Comparison of ENCODE assay signal across 12 mouse cellular contexts in genomic region chr12:69881198-69881905, GRCm38 (mm10). TPM values are rescaled to one million over a fixed set of nuclear protein-coding genes. Genes with fewer than 3 reads are reported as not detected.
DNase-seq lines count a peak whose midpoint lies in the region; ATAC-seq and TF ChIP-seq lines count a peak whose summit lies in the region.
"Had no signal": no experiment of that assay in that cellular context is flagged by ENCODE, and none has a peak within 500 bp of the region (broad histone marks: within the 10 kb centered on the region; RNA-seq: fewer than 3 reads in every experiment).

No protein-coding gene starts in this region.

- H3K9me3 ChIP-seq in forebrain, embryonic 10.5 days, result no peaks in the 10 kb centered on the region
- no peaks in the 10 kb centered on the region for H3K9me3 ChIP-seq in forebrain, embryonic 16.5 days (ENCODE audit: control insufficient read depth, low read length)
- H3K9me3 ChIP-seq in limb, embryonic 14.5 days (ENCODE audit: control insufficient read depth, low read length), result no peaks in the 10 kb centered on the region
- H3K9me3 ChIP-seq in limb, embryonic 10.5 days (replicated peaks), result no peaks in the 10 kb centered on the region
- H3K9me3 ChIP-seq: G1E had no signal

- no peak overlapping the region for H3K4me2 ChIP-seq in forebrain, embryonic 16.5 days (ENCODE audit: low read length)
- no peak overlapping the region for H3K4me2 ChIP-seq in limb, embryonic 14.5 days (replicated peaks; ENCODE audit: low read depth, low read length, severe bottlenecking)

- intact Hi-C loops in left cerebral cortex, postnatal 25 days (cut with DNase I), result no loop called here

- no peak for ATAC-seq in forebrain, embryonic 16.5 days
- ATAC-seq in limb, embryonic 14.5 days (ENCODE audit: low FRiP score, low read depth), result no peak
- ATAC-seq: intestine, postnatal 0 days had no signal

- H3K9ac ChIP-seq in forebrain, embryonic 16.5 days (replicated peaks; ENCODE audit: low read depth, low read length), result no peak overlapping the region
- H3K9ac ChIP-seq in limb, embryonic 14.5 days (ENCODE audit: low read depth, low read length, severe bottlenecking), result no peak overlapping the region

- H3K36me3 ChIP-seq in forebrain, embryonic 10.5 days (replicated peaks), result peaks cover 24% of the 10 kb centered on the region
- H3K36me3 ChIP-seq in forebrain, embryonic 16.5 days (ENCODE audit: control insufficient read depth, insufficient read depth), result no peaks in the 10 kb centered on the region
- H3K36me3 ChIP-seq in limb, embryonic 14.5 days (ENCODE audit: control insufficient read depth, insufficient read depth, low read length), result 0 out of 2 replicates have a peak, but pooled peaks cover 4% of the 10 kb centered on the region
- H3K36me3 ChIP-seq in limb, embryonic 10.5 days, result peaks cover 12% of the 10 kb centered on the region

- DNase-seq in forebrain, embryonic 10.5 days (ENCODE audit: extremely low spot score, low spot score), result no peak
- DNase-seq in limb, embryonic 14.5 days (ENCODE audit: low spot score), result peak; percentile 44
- no peak for DNase-seq in limb, embryonic 10.5 days (ENCODE audit: low spot score)
- DNase-seq in ZHBTc4 (ENCODE audit: low read depth, low spot score), result peak; percentile 48
- peak; percentile 79 for DNase-seq in gonadal fat pad, adult 2 months (ENCODE audit: low read depth)
- no peak for DNase-seq in cerebellum, postnatal 25 days
- DNase-seq in left cerebral cortex, postnatal 25 days (ENCODE audit: low spot score in 2 of 2), result no peak
- DNase-seq: cerebellum, adult 11 months; heart, adult 18-20 months had no signal

- no peaks in the 10 kb centered on the region for H3K27me3 ChIP-seq in forebrain, embryonic 10.5 days (ENCODE audit: poor library complexity, severe bottlenecking)
- H3K27me3 ChIP-seq in forebrain, embryonic 16.5 days (replicated peaks; ENCODE audit: control insufficient read depth, insufficient read depth, low read length), result no peaks in the 10 kb centered on the region
- H3K27me3 ChIP-seq in limb, embryonic 14.5 days (ENCODE audit: control insufficient read depth, insufficient read depth, low read length), result no peaks in the 10 kb centered on the region
- H3K27me3 ChIP-seq in limb, embryonic 10.5 days (ENCODE audit: low read depth, poor library complexity, severe bottlenecking), result no peaks in the 10 kb centered on the region

- peak overlapping the region; percentile 51; the same call in 1 of the 2 replicates for H3K27ac ChIP-seq in forebrain, embryonic 10.5 days
- H3K27ac ChIP-seq in forebrain, embryonic 16.5 days (ENCODE audit: low read length), result no peak overlapping the region
- peak overlapping the region; percentile 43; the same call in 1 of the 2 replicates for H3K27ac ChIP-seq in limb, embryonic 14.5 days (replicated peaks; ENCODE audit: low read depth, low read length)
- H3K27ac ChIP-seq in limb, embryonic 10.5 days, result no peak overlapping the region

- WGBS in forebrain, embryonic 10.5 days, result 27% methylated on average over 10 of the region's 10 CpGs
- WGBS in forebrain, embryonic 16.5 days, result 29% methylated on average over 10 of the region's 10 CpGs
- WGBS in limb, embryonic 14.5 days, result 33% methylated on average over 10 of the region's 10 CpGs
- WGBS in limb, embryonic 10.5 days, result 34% methylated on average over 10 of the region's 10 CpGs

- peaks cover 39% of the 10 kb centered on the region for H3K4me1 ChIP-seq in forebrain, embryonic 10.5 days
- H3K4me1 ChIP-seq in forebrain, embryonic 16.5 days (replicated peaks; ENCODE audit: control insufficient read depth, insufficient read depth, low read length), result peaks cover 9% of the 10 kb centered on the region; the same call in 1 of the 2 replicates
- H3K4me1 ChIP-seq in limb, embryonic 14.5 days (ENCODE audit: control insufficient read depth, insufficient read depth, low read length), result peaks cover 21% of the 10 kb centered on the region
- H3K4me1 ChIP-seq in limb, embryonic 10.5 days, result peaks cover 25% of the 10 kb centered on the region

- TF ChIP-seq POLR2A in limb, embryonic 14.5 days (IDR thresholded peaks at IDR 0.05; ENCODE audit: borderline replicate concordance, extremely low read depth, insufficient read depth, insufficient read length), result no peak

- H3K4me3 ChIP-seq in forebrain, embryonic 10.5 days, result no peak overlapping the region
- H3K4me3 ChIP-seq in forebrain, embryonic 16.5 days (replicated peaks; ENCODE audit: low read length), result no peak overlapping the region
- H3K4me3 ChIP-seq in limb, embryonic 14.5 days (replicated peaks; ENCODE audit: low read length), result no peak overlapping the region
- H3K4me3 ChIP-seq in limb, embryonic 10.5 days, result no peak overlapping the region

RNA-seq across cellular contexts. Expression of gene Atl1, which starts 11.1 kb away (rescaled TPM):
- polyA plus RNA-seq in forebrain, embryonic 10.5 days (2016; fragmentation: Nextera tagmentation; extraction: Ambion mirVana), result 10.0 and 12.7 TPM in 2 replicates
- 122 and 124 TPM in 2 replicates for polyA plus RNA-seq in forebrain, embryonic 16.5 days (2015; fragmentation: Nextera tagmentation; extraction: Ambion mirVana)
- 4.5 and 5.8 TPM in 2 replicates for polyA plus RNA-seq in limb, embryonic 14.5 days (2012; rRNA removed)
- 6.4 and 7.2 TPM in 2 replicates for polyA plus RNA-seq in limb, embryonic 14.5 days (2014; fragmentation: Nextera tagmentation; extraction: Ambion mirVana)
- polyA plus RNA-seq in limb, embryonic 10.5 days (2016; fragmentation: Nextera tagmentation; extraction: Ambion mirVana), result 1.8 and 4.7 TPM in 2 replicates
- 1.2 and 1.6 TPM in 2 replicates for polyA plus RNA-seq in gonadal fat pad, adult 2 months (2012; rRNA removed)
- 100 to 1,000 TPM; 236 to 246 TPM for total RNA-seq in left cerebral cortex, postnatal 25 days (2021)

RNA-seq across cellular contexts. Expression of gene Map4k5, which starts 11.6 kb away (rescaled TPM):
- polyA plus RNA-seq in forebrain, embryonic 10.5 days (2016; fragmentation: Nextera tagmentation; extraction: Ambion mirVana), result 23.5 and 24.6 TPM in 2 replicates
- polyA plus RNA-seq in forebrain, embryonic 16.5 days (2015; fragmentation: Nextera tagmentation; extraction: Ambion mirVana), result 34.5 and 38.1 TPM in 2 replicates
- 32.4 and 34.3 TPM in 2 replicates for polyA plus RNA-seq in limb, embryonic 14.5 days (2012; rRNA removed)
- polyA plus RNA-seq in limb, embryonic 14.5 days (2014; fragmentation: Nextera tagmentation; extraction: Ambion mirVana), result 50.4 and 53.6 TPM in 2 replicates
- 28.1 and 33.9 TPM in 2 replicates for polyA plus RNA-seq in limb, embryonic 10.5 days (2016; fragmentation: Nextera tagmentation; extraction: Ambion mirVana)
- 6.3 and 9.4 TPM in 2 replicates for polyA plus RNA-seq in gonadal fat pad, adult 2 months (2012; rRNA removed)
- total RNA-seq in left cerebral cortex, postnatal 25 days (2021), result 10 to 100 TPM; 41.7 to 46.2 TPM

Comparison
In these comparisons a context has a peak if more than half of its experiments do, and no peak if none do; other contexts are left out.
1. DNase-seq: peak in limb, embryonic 14.5 days (single experiment), ZHBTc4 (single experiment) and gonadal fat pad, adult 2 months (single experiment); none in forebrain, embryonic 10.5 days (single experiment), limb, embryonic 10.5 days (single experiment), cerebellum, postnatal 25 days (0 of 2) and left cerebral cortex, postnatal 25 days (0 of 2).
2. H3K27ac ChIP-seq: peak in forebrain, embryonic 10.5 days (single experiment) and limb, embryonic 14.5 days (single experiment); none in forebrain, embryonic 16.5 days (single experiment) and limb, embryonic 10.5 days (single experiment).